Mouse (Mus musculus) embryonic facial prominence, embryonic 14.5 days (tissue): Measurements from ENCODE around the gene Mapkap1. TPM values are rescaled to one million over a fixed set of nuclear protein-coding genes. Genes with fewer than 3 reads are reported as not detected.

Experiments used
- ATAC-seq: fragments of 200-750 bp; cut with Nextera tagmentation; 2 replicates; pipeline ENCODE4 v1.8.0; 2017; ENCODE audit warnings: low read depth, moderate number of reproducible peaks, moderate TSS enrichment
- DNase-seq: peaks from one replicate; pipeline ENCODE4 v3.0.0-alpha.2; 2015; ENCODE audit warnings: low spot score
- H3K27ac ChIP-seq: fragments of 300-500 bp; sonication (generic); replicated peaks from 2 replicates; pipeline ENCODE4 v1.5.1; 2014; ENCODE audit warnings: low read depth, mild to moderate bottlenecking, low read length, moderate library complexity
- H3K27me3 ChIP-seq: fragments of 300-500 bp; sonication (generic); replicated peaks from 2 replicates; pipeline ENCODE4 v1.6.1; 2014; ENCODE audit warnings: low read length; ENCODE audit not compliant: control insufficient read depth, insufficient read depth
- H3K36me3 ChIP-seq: fragments of 300-500 bp; sonication (generic); 2 replicates; pipeline ENCODE4 v1.6.1; 2014; ENCODE audit warnings: low read length, mixed read lengths; ENCODE audit not compliant: control insufficient read depth, insufficient read depth
- H3K4me1 ChIP-seq: fragments of 300-500 bp; sonication (generic); 2 replicates; pipeline ENCODE4 v1.6.1; 2014; ENCODE audit warnings: antibody characterized with exemption, low read length; ENCODE audit not compliant: control insufficient read depth, insufficient read depth
- H3K4me2 ChIP-seq: fragments of 300-500 bp; sonication (generic); 2 replicates; pipeline ENCODE4 v1.6.1; 2014; ENCODE audit warnings: low read depth, mild to moderate bottlenecking, low read length, moderate library complexity, mixed read lengths
- H3K4me3 ChIP-seq: fragments of 300-500 bp; sonication (generic); 2 replicates; pipeline ENCODE4 v1.5.1; 2014; ENCODE audit warnings: low read depth, mild to moderate bottlenecking, low read length
- H3K9ac ChIP-seq: fragments of 300-500 bp; sonication (generic); 2 replicates; pipeline ENCODE4 v1.6.1; 2014; ENCODE audit warnings: low read depth, mild to moderate bottlenecking, low read length, moderate library complexity, mixed read lengths
- H3K9me3 ChIP-seq: fragments of 300-500 bp; sonication (generic); 2 replicates; pipeline ENCODE4 v1.6.1; 2016; ENCODE audit warnings: low read length; ENCODE audit not compliant: control insufficient read depth
- WGBS: fragments of 180-500 bp; shearing (Covaris S2); extraction: QIAGEN DNeasy Blood & Tissue Kit; methylation state at CpG from one replicate; pipeline ENCODE4 v1.1.7; 2014; 5-methylcytosine and 5-hydroxymethylcytosine counted together
- polyA plus RNA-seq: library from polyadenylated mRNA; unstranded; fragments of >200 nt; fragmentation: Nextera tagmentation; extraction: Ambion mirVana; gene quantifications from 2 replicates; pipeline ENCODE4 v1.2.1, GENCODE M21; 2014

Mapkap1 gene
- polyA plus RNA-seq, 1 experiment from 2014 or later = 88.0 TPM

GRCm38 (mm10) chr2:34627328-34628226 is 221.0 kb downstream of the Mapkap1 start:
- no peak overlapping the region for H3K9ac ChIP-seq
- no peak overlapping the region for H3K4me2 ChIP-seq
- no peak overlapping the region for H3K27ac ChIP-seq
- 0 out of 2 replicates have a peak, but pooled peaks cover 6% of the 10 kb centered on the region for H3K4me1 ChIP-seq
- no peaks in the 10 kb centered on the region for H3K9me3 ChIP-seq
- H3K4me3 ChIP-seq = no peak overlapping the region
- peak; percentile 65 for DNase-seq
- 59% methylated on average over 17 of the region's 17 CpGs for WGBS
- ATAC-seq = peak; percentile 68
- H3K36me3 ChIP-seq = peaks cover 29% of the 10 kb centered on the region
- H3K27me3 ChIP-seq = no peaks in the 10 kb centered on the region

GRCm38 (mm10) chr2:34628903-34629540 is 222.5 kb downstream of the Mapkap1 start:
- ATAC-seq = no peak
- no peak for DNase-seq

GRCm38 (mm10) chr2:34629758-34630157 is 223.2 kb downstream of the Mapkap1 start:
- Histone ChIP-seq H3K4me1 (0 out of 2 replicates have a peak, but pooled peaks cover 6% of the 10 kb centered on the region), H3K9me3 (no peaks in the 10 kb centered on the region), H3K36me3 (peaks cover 12% of the 10 kb centered on the region), H3K27me3 (no peaks in the 10 kb centered on the region), H3K4me3 (no peak overlapping the region), H3K27ac (no peak overlapping the region), H3K9ac (no peak overlapping the region), H3K4me2 (no peak overlapping the region)
- 83% methylated on average over 7 of the region's 7 CpGs for WGBS
- DNase-seq (no peak), ATAC-seq (no peak)

More at GRCm38 (mm10) chr2:34628903-34629540, 222.5 kb downstream of the Mapkap1 start:
- Histone ChIP-seq H3K4me1 (0 out of 2 replicates have a peak, but pooled peaks cover 6% of the 10 kb centered on the region), H3K9me3 (no peaks in the 10 kb centered on the region), H3K36me3 (peaks cover 19% of the 10 kb centered on the region), H3K4me3 (no peak overlapping the region), H3K27me3 (no peaks in the 10 kb centered on the region), H3K4me2 (no peak overlapping the region), H3K27ac (no peak overlapping the region), H3K9ac (no peak overlapping the region)
- 71% methylated on average over 4 of the region's 4 CpGs for WGBS

- no peak for DNase-seq
- Histone ChIP-seq H3K9ac (no peak overlapping the region), H3K27ac (no peak overlapping the region), H3K36me3 (peaks cover 5% of the 10 kb centered on the region; the same call in 1 of the 2 replicates), H3K27me3 (no peaks in the 10 kb centered on the region), H3K4me1 (0 out of 2 replicates have a peak, but pooled peaks cover 6% of the 10 kb centered on the region), H3K4me3 (no peak overlapping the region), H3K9me3 (no peaks in the 10 kb centered on the region), H3K4me2 (no peak overlapping the region)
- WGBS = 59% methylated on average over 6 of the region's 6 CpGs
- ATAC-seq = no peak
Observed at GRCm38 (mm10) chr2:34630445-34630844, 223.9 kb downstream of the Mapkap1 start.

- no peak for DNase-seq
- Histone ChIP-seq H3K36me3 (no peaks in the 10 kb centered on the region), H3K4me2 (no peak overlapping the region), H3K9me3 (no peaks in the 10 kb centered on the region), H3K4me3 (no peak overlapping the region), H3K9ac (no peak overlapping the region), H3K27me3 (no peaks in the 10 kb centered on the region), H3K27ac (no peak overlapping the region), H3K4me1 (0 out of 2 replicates have a peak, but pooled peaks cover 6% of the 10 kb centered on the region)
- ATAC-seq = no peak
- 74% methylated on average over 12 of the region's 12 CpGs for WGBS
Observed at GRCm38 (mm10) chr2:34632051-34632450, 225.5 kb downstream of the Mapkap1 start.

- ATAC-seq = no peak
- WGBS = 68% methylated on average over 14 of the region's 14 CpGs
Observed at GRCm38 (mm10) chr2:34635249-34636165, 228.9 kb downstream of the Mapkap1 start.

GRCm38 (mm10) chr2:34638955-34639650 is 232.5 kb downstream of the Mapkap1 start:
- H3K9ac ChIP-seq = peak overlapping the region; percentile 66
- peak overlapping the region; percentile 42 for H3K4me3 ChIP-seq
- H3K4me1 ChIP-seq = 0 out of 2 replicates have a peak, but pooled peaks cover 2% of the 10 kb centered on the region
- 17% methylated on average over 28 of the region's 37 CpGs for WGBS
- no peaks in the 10 kb centered on the region for H3K27me3 ChIP-seq
- ATAC-seq (peak; percentile 86), DNase-seq (peak; percentile 93)
- H3K27ac ChIP-seq = no peak overlapping the region
- H3K36me3 ChIP-seq = no peaks in the 10 kb centered on the region
- H3K9me3 ChIP-seq = 0 out of 2 replicates have a peak, but pooled peaks cover 2% of the 10 kb centered on the region
- peak overlapping the region; percentile 97 for H3K4me2 ChIP-seq

More at GRCm38 (mm10) chr2:34635249-34636165, 228.9 kb downstream of the Mapkap1 start:
- H3K9me3 ChIP-seq = no peaks in the 10 kb centered on the region
- 0 out of 2 replicates have a peak, but pooled peaks cover 2% of the 10 kb centered on the region for H3K4me1 ChIP-seq
- no peak overlapping the region for H3K27ac ChIP-seq
- no peak overlapping the region for H3K4me3 ChIP-seq
- DNase-seq = peak; percentile 47
- no peak overlapping the region for H3K4me2 ChIP-seq
- no peaks in the 10 kb centered on the region for H3K36me3 ChIP-seq
- no peaks in the 10 kb centered on the region for H3K27me3 ChIP-seq
- no peak overlapping the region for H3K9ac ChIP-seq
